Mouse (Mus musculus) hematopoietic stem cell, adult 5-6 weeks (primary cell): ENCODE results near the gene Olfr263. TPM values are rescaled to one million over a fixed set of nuclear protein-coding genes. Genes with fewer than 3 reads are reported as not detected.

Experiments used
- ATAC-seq, 2 experiments: fragments of 125-278 bp in 1 of 2; replicated peaks in 1 of 2; 2 replicates each; pipeline ENCODE4 v1.8.0; 2016 to 2017; ENCODE audit warnings: inconsistent platforms in 2 of 2, mild to moderate bottlenecking in 2 of 2, moderate number of reproducible peaks in 2 of 2, low read depth in 1 of 2, moderate TSS enrichment in 1 of 2; ENCODE audit not compliant: low FRiP score in 2 of 2, poor library complexity in 2 of 2, severe bottlenecking in 2 of 2, insufficient read depth in 1 of 2, low TSS enrichment in 1 of 2
- total RNA-seq: library from RNA; stranded (forward); fragments of 172-1452, 232-1000 nt; gene quantifications from 2 replicates; pipeline ENCODE4 v1.2.3, GENCODE M21; 2017

Gene Olfr263
- total RNA-seq, 1 experiment from 2014 or later = not detected

DNA sequence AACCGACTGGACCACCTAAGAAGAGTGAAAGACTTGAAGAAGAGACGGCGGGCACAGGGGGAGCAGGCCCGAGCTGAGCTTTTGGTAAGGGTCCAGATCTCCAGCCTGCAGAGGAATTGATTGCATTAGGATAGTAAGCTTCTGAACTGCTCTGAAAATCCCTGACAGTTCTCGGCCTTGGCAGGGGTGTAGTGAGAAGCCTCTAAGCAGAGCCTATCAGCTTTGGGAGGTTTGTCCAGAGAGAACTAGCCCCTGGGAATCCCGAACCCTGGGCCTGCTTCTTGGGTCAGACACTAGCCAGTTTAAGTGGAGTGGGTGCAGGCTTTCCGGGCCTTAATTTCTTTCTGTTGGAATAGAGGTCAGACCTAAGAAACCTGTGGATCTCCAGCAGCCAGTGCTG, 52.6 kb downstream of the Olfr263 start:
- no peak for ATAC-seq

DNA sequence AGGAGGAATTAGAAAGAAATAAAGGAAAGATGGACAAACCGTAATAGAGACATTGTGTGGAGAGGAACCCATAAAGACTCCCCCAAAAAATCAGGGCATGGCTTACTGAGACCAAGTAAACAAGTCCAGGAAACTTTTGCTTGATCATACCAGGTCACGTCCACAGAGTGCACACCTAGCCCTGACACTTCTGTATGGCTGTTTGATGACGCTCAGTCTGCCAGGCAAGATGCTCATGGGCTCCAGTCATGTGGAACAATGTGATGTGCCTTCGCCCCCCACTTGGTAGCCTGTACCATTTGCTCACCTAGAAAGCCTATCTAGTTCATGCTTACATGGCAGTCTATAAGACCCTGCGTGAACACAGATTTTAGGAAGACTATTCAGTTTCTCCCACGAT, 53.6 kb downstream of the Olfr263 start:
- no peak for ATAC-seq

DNA sequence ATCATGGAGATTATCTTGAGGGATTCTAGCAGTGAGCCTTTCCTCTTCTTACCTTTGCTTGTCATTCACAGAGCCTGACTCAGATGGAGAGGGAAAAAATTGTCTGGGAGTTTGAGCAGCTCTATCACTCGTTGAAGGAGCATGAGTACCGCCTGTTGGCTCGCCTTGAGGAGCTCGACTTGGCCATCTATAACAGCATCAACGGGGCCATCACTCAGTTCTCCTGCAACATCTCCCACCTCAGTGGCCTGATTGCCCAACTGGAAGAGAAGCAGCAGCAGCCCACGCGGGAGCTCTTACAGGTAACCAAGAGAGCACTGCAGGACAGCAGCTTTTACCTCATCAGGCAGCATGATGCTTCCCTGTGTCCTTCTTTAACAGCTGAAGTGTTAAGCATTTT, 54.2 kb downstream of the Olfr263 start:
- no peak for ATAC-seq

DNA sequence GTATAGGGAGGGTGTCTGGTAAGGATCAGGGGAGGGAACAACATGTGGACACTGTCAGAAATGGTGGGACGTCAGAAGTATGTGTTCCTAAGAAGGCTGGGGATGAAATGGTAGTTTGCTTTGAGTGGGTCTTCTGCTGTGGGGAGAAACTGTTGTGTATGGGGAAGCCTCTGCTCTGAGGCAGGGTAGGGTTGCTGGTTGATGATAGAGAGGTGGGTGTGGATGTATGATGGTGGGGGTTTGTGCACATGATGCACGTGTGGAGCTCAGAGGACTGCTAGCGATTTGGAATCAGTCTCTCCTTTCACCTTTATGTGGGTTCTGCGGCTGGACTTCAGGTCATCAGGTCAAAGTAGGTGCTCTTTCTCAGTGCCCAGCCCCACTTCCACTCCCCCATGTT, 56.1 kb downstream of the Olfr263 start:
- no peak for ATAC-seq

Other genes starting within 250 kb of the Olfr263 start
- not detected in 2 replicates for gene Olfr1370, start 54.7 kb upstream of the Olfr263 start, total RNA-seq
- gene Olfr1369-ps1, start 18.2 kb upstream of the Olfr263 start, total RNA-seq = 0.06 TPM in 1 of 2 replicates, not detected in the other
- not detected in 2 replicates for gene Olfr1368, start 16.2 kb downstream of the Olfr263 start, total RNA-seq
- 150 and 162 TPM in 2 replicates for gene Trim27, start 49.8 kb downstream of the Olfr263 start, total RNA-seq
- not detected in 2 replicates for gene Gpx5, start 163.1 kb downstream of the Olfr263 start, total RNA-seq
- not detected in 2 replicates for gene Gpx6, start 182.5 kb downstream of the Olfr263 start, total RNA-seq
- gene Olfr1367, start 217.3 kb downstream of the Olfr263 start, total RNA-seq = not detected in 2 replicates
- 10.2 and 12.5 TPM in 2 replicates for gene Zscan12, start 233.2 kb downstream of the Olfr263 start, total RNA-seq